Mouse (Mus musculus) hindbrain, postnatal 0 days (tissue): ENCODE measurements at regions not wholly inside any gene's neighbourhood (a gene's known extent, or its start where the extent isn't known, plus 50 kb on each side); places are given as distances from the start of the nearest gene placed in this dataset.

Source experiments
- ATAC-seq: fragments of 200-750 bp; cut with Nextera tagmentation; 2 replicates; pipeline ENCODE4 v1.8.0; 2017; ENCODE audit warnings: mild to moderate bottlenecking, moderate TSS enrichment, moderate library complexity
- DNase-seq: peaks from one replicate; pipeline ENCODE4 v3.0.0-alpha.2; 2015; ENCODE audit warnings: low spot score
- H3K27ac ChIP-seq: fragments of 300-500 bp; sonication (generic); 2 replicates; pipeline ENCODE4 v1.5.1; 2014; ENCODE audit warnings: mild to moderate bottlenecking
- H3K27me3 ChIP-seq: fragments of 300-500 bp; sonication (generic); 2 replicates; pipeline ENCODE4 v1.6.1; 2014; ENCODE audit warnings: low read length, mixed read lengths; ENCODE audit not compliant: insufficient read depth
- H3K36me3 ChIP-seq: fragments of 300-500 bp; sonication (generic); 2 replicates; pipeline ENCODE4 v1.6.1; 2014; ENCODE audit warnings: low read length, mixed read lengths; ENCODE audit not compliant: insufficient read depth
- H3K4me1 ChIP-seq: fragments of 300-500 bp; sonication (generic); 2 replicates; pipeline ENCODE4 v1.6.1; 2014; ENCODE audit warnings: antibody characterized with exemption, low read length, mixed read lengths; ENCODE audit not compliant: insufficient read depth
- H3K4me2 ChIP-seq: fragments of 300-500 bp; sonication (generic); 2 replicates; pipeline ENCODE4 v1.6.1; 2014; ENCODE audit warnings: low read depth, mild to moderate bottlenecking, low read length, moderate library complexity, mixed read lengths
- H3K4me3 ChIP-seq: fragments of 300-500 bp; sonication (generic); 2 replicates; pipeline ENCODE4 v1.5.1; 2014; ENCODE audit warnings: low read length
- H3K9ac ChIP-seq: fragments of 300-500 bp; sonication (generic); replicated peaks from 2 replicates; pipeline ENCODE4 v1.6.1; 2014; ENCODE audit warnings: mild to moderate bottlenecking, low read length, moderate library complexity, mixed read lengths
- H3K9me3 ChIP-seq: fragments of 300-500 bp; sonication (generic); 2 replicates; pipeline ENCODE4 v1.6.1; 2016; ENCODE audit warnings: low read length, mixed read lengths
- CTCF ChIP-seq: IDR thresholded peaks from 2 replicates; pipeline ENCODE4 v1.5.1; 2016; ENCODE audit warnings: antibody characterized with exemption, control low read depth, low read depth
- WGBS: fragments of 180-500 bp; shearing (Covaris S2); extraction: QIAGEN DNeasy Blood & Tissue Kit; methylation state at CpG from one replicate; pipeline ENCODE4 v1.1.7; 2014; 5-methylcytosine and 5-hydroxymethylcytosine counted together

DNA sequence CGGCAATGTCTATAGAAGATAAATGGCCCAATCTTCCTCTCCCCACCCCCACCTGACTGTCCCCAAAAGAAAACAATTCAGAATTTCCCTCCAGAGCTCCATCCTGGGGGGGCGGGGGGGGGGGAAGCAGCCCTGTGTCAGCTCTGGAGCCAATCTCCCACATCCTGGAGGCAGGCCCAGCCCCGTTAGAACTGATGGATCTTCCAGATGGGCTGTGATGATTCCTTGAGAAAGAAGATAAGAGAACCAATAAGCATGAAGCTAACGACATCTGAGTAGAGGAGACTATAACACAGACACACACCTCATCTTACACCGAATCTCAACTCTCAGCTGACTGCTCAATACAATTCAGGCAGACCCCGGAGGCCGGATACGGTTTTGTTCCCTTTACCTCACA is 169.2 kb upstream of the Klf3 start:
- ATAC-seq = no peak

DNA sequence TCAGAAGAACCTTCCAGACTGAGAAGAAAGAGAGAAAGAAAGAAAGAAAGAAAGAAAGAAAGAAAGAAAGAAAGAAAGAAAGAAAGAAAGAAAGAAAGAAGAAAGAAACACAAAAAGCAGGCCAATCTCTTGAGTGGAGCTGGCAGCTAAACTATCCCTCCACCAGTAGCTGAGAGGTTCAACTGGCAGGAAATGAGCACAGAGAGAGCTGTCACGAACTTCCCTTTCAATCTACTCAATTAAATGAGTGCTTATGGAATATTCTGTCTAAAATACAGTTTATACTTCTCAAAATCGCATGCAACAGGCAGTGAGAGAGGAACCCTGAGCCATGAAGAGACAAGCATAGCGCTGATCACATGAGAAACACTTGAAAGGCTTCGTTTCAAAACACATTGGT is 168.5 kb upstream of the Klf3 start:
- Histone ChIP-seq H3K27me3 (no peaks in the 10 kb centered on the region), H3K9ac (no peak overlapping the region), H3K9me3 (no peaks in the 10 kb centered on the region), H3K36me3 (no peaks in the 10 kb centered on the region), H3K4me1 (no peaks in the 10 kb centered on the region), H3K4me3 (no peak overlapping the region), H3K27ac (no peak overlapping the region), H3K4me2 (no peak overlapping the region)
- no peak for DNase-seq
- TF ChIP-seq CTCF = no peak
- WGBS = 81% methylated on average over 4 of the region's 4 CpGs
- no peak for ATAC-seq

More for the DNA sequence above, 169.2 kb upstream of the Klf3 start:
- no peak for TF ChIP-seq CTCF
- H3K9ac ChIP-seq = no peak overlapping the region
- no peaks in the 10 kb centered on the region for H3K4me1 ChIP-seq
- H3K36me3 ChIP-seq = no peaks in the 10 kb centered on the region
- H3K27ac ChIP-seq = no peak overlapping the region
- H3K4me2 ChIP-seq = no peak overlapping the region
- no peak overlapping the region for H3K4me3 ChIP-seq
- H3K9me3 ChIP-seq = no peaks in the 10 kb centered on the region
- H3K27me3 ChIP-seq = no peaks in the 10 kb centered on the region
- WGBS = 79% methylated on average over 8 of the region's 8 CpGs
- no peak for DNase-seq

DNA sequence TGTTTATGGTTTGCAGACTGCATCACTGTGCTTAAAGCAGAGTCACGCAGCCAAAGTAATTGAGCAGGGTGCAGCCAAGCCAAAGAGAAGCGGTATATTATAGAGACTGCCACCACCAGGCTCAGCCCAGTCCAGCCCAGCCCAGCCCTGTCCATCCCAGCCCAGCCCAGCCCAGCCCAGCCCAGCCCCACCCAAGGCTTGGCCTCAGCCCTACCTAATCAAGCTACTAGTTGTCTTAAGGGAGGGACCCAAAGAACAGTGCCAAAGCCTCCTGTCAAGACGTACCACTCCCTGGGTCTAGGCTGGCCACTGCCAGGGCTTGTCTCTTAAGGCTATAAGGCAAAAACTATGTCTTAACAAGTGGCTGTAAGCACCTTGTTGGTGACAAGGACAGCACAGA is 166.9 kb upstream of the Klf3 start:
- TF ChIP-seq CTCF = no peak
- no peak overlapping the region for H3K27ac ChIP-seq
- 81% methylated on average over 3 of the region's 3 CpGs for WGBS

DNA sequence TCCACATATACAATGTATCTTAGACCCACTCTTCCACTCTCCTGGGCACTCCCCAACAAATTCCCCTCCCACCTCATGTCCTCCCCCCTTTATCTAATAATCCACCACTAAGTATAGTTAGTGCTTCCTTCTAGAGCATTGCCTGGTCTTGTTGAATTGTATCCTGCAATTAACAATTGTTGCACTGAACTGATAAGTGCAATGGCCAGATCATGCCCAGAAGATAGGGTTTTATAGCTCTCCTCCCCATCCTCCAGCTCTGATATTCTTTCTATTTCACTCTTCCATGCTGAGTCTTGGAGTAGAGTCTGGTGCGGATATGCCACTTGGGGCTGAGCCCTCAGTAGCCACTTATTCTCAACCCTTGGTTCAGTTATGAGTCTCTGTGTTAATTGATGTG is 159.6 kb upstream of the Klf3 start:
- ATAC-seq = no peak
- 100% methylated on average over 1 of the region's 1 CpGs for WGBS

More for the DNA sequence above, 166.9 kb upstream of the Klf3 start:
- no peaks in the 10 kb centered on the region for H3K27me3 ChIP-seq
- H3K4me3 ChIP-seq = no peak overlapping the region
- no peaks in the 10 kb centered on the region for H3K4me1 ChIP-seq
- no peaks in the 10 kb centered on the region for H3K36me3 ChIP-seq
- H3K9me3 ChIP-seq = no peaks in the 10 kb centered on the region
- H3K9ac ChIP-seq = no peak overlapping the region
- DNase-seq (no peak), ATAC-seq (no peak)
- H3K4me2 ChIP-seq = no peak overlapping the region

DNA sequence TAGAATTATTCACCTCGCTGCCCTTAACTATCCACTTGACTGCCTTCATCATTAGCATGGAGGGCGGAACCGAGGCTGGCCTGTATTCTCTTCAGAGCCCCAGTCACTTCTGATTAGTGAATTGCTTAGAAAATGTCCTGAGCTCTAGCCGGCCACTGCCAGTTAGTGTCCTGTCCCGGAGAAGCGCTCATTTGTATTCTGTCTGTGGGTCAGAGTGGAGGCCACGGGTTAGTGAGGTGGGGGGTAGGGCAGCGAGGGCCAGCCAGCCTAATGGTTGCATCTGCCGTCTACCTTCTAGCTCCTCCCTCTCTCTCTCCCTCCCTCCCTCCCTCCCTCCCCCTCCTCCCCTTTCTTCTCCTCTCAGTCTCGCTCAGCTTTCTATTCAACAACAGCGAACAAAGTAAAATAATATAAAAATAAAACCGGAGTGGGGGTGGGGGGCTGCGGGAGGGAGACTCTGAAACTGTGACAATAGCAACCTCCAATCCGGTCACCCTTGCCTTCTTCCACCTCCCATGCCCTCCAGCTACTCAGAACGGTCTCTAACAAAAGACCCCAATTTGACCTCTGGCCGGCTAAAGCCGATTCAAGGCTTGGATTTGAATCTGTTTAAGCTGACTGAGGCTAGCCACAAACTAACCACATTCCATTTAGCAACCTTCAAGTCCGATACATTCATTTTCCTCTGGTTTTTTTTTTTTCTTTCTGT is 155.6 kb upstream of the Klf3 start:
- Histone ChIP-seq H3K4me1 (peaks cover 7% of the 10 kb centered on the region; the same call in 1 of the 2 replicates), H3K36me3 (no peaks in the 10 kb centered on the region), H3K9ac (peak overlapping the region; percentile 35; the same call in 1 of the 2 replicates), H3K9me3 (no peaks in the 10 kb centered on the region), H3K4me2 (peak overlapping the region; percentile 58), H3K27ac (peak overlapping the region; percentile 51; the same call in 1 of the 2 replicates), H3K27me3 (no peaks in the 10 kb centered on the region), H3K4me3 (peak overlapping the region; percentile 29)
- TF ChIP-seq CTCF = no peak
- DNase-seq (peak; percentile 67), ATAC-seq (peak; percentile 92)
- WGBS = 2% methylated on average over 18 of the region's 18 CpGs

More for the DNA sequence above, 159.6 kb upstream of the Klf3 start:
- Histone ChIP-seq H3K9ac (no peak overlapping the region), H3K4me3 (no peak overlapping the region), H3K9me3 (no peaks in the 10 kb centered on the region), H3K4me2 (no peak overlapping the region), H3K27ac (no peak overlapping the region), H3K27me3 (no peaks in the 10 kb centered on the region), H3K36me3 (no peaks in the 10 kb centered on the region), H3K4me1 (peaks cover 3% of the 10 kb centered on the region; the same call in 1 of the 2 replicates)
- TF ChIP-seq CTCF = no peak
- no peak for DNase-seq

DNA sequence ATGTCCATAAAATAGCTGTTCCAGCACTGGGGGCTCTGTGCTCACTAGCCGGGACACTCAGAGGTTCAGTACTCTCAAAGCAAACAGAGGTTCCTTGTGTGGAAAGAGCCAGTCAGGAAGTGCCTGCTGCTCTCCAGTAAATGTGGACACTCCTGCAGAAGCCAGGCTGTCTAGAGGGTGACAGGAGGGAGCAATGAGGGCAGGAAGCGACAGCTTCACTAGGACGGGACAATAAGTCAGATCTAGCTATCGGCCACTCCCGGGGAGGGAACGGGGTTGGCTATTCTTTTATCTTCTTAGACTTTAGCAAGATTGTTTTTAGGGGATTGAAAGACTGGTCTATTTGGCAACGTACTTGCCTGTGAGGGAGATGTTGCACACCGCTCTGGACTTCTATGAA is 154.7 kb upstream of the Klf3 start:
- Histone ChIP-seq H3K4me2 (no peak overlapping the region), H3K4me1 (peaks cover 7% of the 10 kb centered on the region; the same call in 1 of the 2 replicates), H3K4me3 (no peak overlapping the region), H3K9ac (no peak overlapping the region), H3K9me3 (no peaks in the 10 kb centered on the region), H3K36me3 (no peaks in the 10 kb centered on the region), H3K27me3 (no peaks in the 10 kb centered on the region), H3K27ac (peak overlapping the region; percentile 58)
- DNase-seq (peak; percentile 18), ATAC-seq (peak; percentile 62)
- TF ChIP-seq CTCF = no peak
- 10% methylated on average over 8 of the region's 8 CpGs for whole genome bisulfite sequencing

DNA sequence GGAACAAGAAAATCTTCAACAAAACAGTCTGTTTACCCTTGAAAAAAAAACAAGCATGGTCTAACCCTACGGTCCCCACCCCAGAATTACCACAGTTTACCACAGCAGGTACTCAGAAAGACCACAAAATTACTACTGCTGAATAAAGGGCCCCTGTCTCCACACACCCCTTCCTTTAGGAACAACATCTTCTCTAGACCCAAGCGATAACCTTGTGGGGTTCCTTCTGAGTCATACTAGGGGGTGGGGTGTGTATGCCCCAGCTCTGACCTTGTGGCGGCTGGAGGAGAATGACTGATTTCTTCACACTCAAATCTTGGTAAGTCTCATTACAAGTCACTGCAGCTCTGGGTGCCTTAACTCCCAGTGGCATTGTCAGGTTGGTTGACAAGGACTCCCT is 151.8 kb upstream of the Klf3 start:
- no peak overlapping the region for H3K9ac ChIP-seq
- H3K27ac ChIP-seq = no peak overlapping the region
- H3K4me1 ChIP-seq = peaks cover 7% of the 10 kb centered on the region; the same call in 1 of the 2 replicates
- DNase-seq = no peak
- TF ChIP-seq CTCF = no peak
- no peaks in the 10 kb centered on the region for H3K27me3 ChIP-seq
- H3K9me3 ChIP-seq = no peaks in the 10 kb centered on the region
- WGBS = 91% methylated on average over 3 of the region's 3 CpGs
- no peak for ATAC-seq
- no peaks in the 10 kb centered on the region for H3K36me3 ChIP-seq
- no peak overlapping the region for H3K4me2 ChIP-seq
- no peak overlapping the region for H3K4me3 ChIP-seq
